Mouse (Mus musculus) stomach, embryonic 16.5 days (tissue): Measurements from ENCODE around the gene Patz1. TPM values are rescaled to one million over a fixed set of nuclear protein-coding genes. Genes with fewer than 3 reads are reported as not detected.

ENCODE experiments used
- ATAC-seq: fragments of 200-750 bp; cut with Nextera tagmentation; 2 replicates; pipeline ENCODE4 v1.8.0; 2017; ENCODE audit warnings: moderate number of reproducible peaks, moderate TSS enrichment; ENCODE audit not compliant: insufficient read depth, low FRiP score
- H3K27ac ChIP-seq: fragments of 300-500 bp; sonication (generic); 2 replicates; pipeline ENCODE4 v1.5.1; 2014; ENCODE audit warnings: low read length
- H3K27me3 ChIP-seq: fragments of 300-500 bp; sonication (generic); 2 replicates; pipeline ENCODE4 v1.6.1; 2014; ENCODE audit warnings: low read length, control low read depth, mixed read lengths; ENCODE audit not compliant: control insufficient read depth, insufficient read depth
- H3K36me3 ChIP-seq: fragments of 300-500 bp; sonication (generic); 2 replicates; pipeline ENCODE4 v1.6.1; 2014; ENCODE audit warnings: low read length; ENCODE audit not compliant: control insufficient read depth, insufficient read depth
- H3K4me1 ChIP-seq: fragments of 300-500 bp; sonication (generic); 2 replicates; pipeline ENCODE4 v1.6.1; 2014; ENCODE audit warnings: low read length, control low read depth, mixed read lengths; ENCODE audit not compliant: control insufficient read depth, insufficient read depth
- H3K4me2 ChIP-seq: fragments of 300-500 bp; sonication (generic); 2 replicates; pipeline ENCODE4 v1.6.1; 2014; ENCODE audit warnings: low read depth, low read length, mixed read lengths
- H3K4me3 ChIP-seq: fragments of 300-500 bp; sonication (generic); replicated peaks from 2 replicates; pipeline ENCODE4 v1.5.1; 2014; ENCODE audit warnings: mild to moderate bottlenecking, low read length
- H3K9ac ChIP-seq: fragments of 300-500 bp; sonication (generic); 2 replicates; pipeline ENCODE4 v1.6.1; 2014; ENCODE audit warnings: low read length
- H3K9me3 ChIP-seq: fragments of 300-500 bp; sonication (generic); replicated peaks from 2 replicates; pipeline ENCODE4 v1.6.1; 2016; ENCODE audit warnings: low read length, control low read depth; ENCODE audit not compliant: control insufficient read depth
- WGBS: fragments of 180-500 bp; shearing (Covaris S2); extraction: QIAGEN DNeasy Blood & Tissue Kit; methylation state at CpG from one replicate; pipeline ENCODE4 v1.1.7; 2014; 5-methylcytosine and 5-hydroxymethylcytosine counted together
- polyA plus RNA-seq: library from polyadenylated mRNA; unstranded; fragments of >200 nt; fragmentation: Nextera tagmentation; extraction: Ambion mirVana; gene quantifications from 2 replicates; pipeline ENCODE4 v1.2.1, GENCODE M21; 2015

Gene Patz1
- polyA plus RNA-seq, 1 experiment from 2014 or later = 26.1 TPM

DNA sequence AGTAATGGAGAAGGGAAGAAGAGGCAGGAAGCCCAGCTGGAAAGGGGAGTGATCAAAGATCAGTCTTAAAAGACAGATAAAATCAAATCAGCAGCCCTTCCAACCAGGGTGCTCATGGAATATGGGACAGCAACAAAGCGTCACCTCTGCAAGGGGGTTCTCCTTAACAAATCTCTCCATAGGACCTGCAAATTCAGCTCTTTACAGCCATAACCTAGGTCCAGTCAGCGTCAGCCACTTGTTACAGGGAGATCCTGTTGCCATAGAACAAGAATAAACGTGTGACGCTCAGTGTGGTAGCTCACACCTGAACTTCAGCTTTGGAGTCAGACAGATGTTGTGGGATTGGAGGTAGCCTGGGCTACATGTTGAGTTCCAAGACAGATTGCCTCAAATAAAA is 19.4 kb upstream of the Patz1 start:
- H3K4me3 ChIP-seq = no peak overlapping the region
- ATAC-seq = no peak
- 33% methylated on average over 4 of the region's 4 CpGs for WGBS
- H3K9me3 ChIP-seq = no peaks in the 10 kb centered on the region
- no peak overlapping the region for H3K4me2 ChIP-seq
- no peaks in the 10 kb centered on the region for H3K36me3 ChIP-seq
- H3K9ac ChIP-seq = no peak overlapping the region
- peaks cover 12% of the 10 kb centered on the region for H3K4me1 ChIP-seq
- no peaks in the 10 kb centered on the region for H3K27me3 ChIP-seq
- H3K27ac ChIP-seq = no peak overlapping the region

DNA sequence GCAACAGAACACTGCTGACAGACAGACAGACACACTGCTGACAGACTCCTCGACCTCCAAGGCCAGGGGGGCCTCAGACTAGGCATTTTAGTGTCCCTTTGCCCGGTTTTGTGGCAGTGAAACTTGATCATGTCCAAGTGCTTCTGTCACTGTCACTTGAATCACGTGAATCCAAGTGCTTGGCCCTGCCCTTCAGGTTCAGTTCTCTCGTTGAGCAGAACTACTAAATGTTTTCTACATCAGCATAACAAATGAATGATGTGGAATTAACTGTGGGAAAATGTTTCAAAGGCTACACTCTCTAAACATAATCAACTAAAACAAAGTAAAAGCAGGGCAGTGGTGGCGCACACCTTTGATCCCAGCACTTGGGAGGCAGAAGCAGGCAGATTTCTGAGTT is 10.3 kb upstream of the Patz1 start:
- WGBS = 53% methylated on average over 5 of the region's 5 CpGs
- Histone ChIP-seq H3K4me3 (no peak overlapping the region), H3K9ac (no peak overlapping the region), H3K36me3 (no peaks in the 10 kb centered on the region), H3K4me2 (no peak overlapping the region), H3K27ac (no peak overlapping the region), H3K9me3 (peaks cover 4% of the 10 kb centered on the region; the same call in 1 of the 2 replicates), H3K27me3 (no peaks in the 10 kb centered on the region), H3K4me1 (no peaks in the 10 kb centered on the region)
- ATAC-seq = no peak

GRCm38 (mm10) chr11:3279729-3280128 is 8.9 kb upstream of the Patz1 start:
- H3K36me3 ChIP-seq = no peaks in the 10 kb centered on the region
- peaks cover 4% of the 10 kb centered on the region; the same call in 1 of the 2 replicates for H3K9me3 ChIP-seq
- no peaks in the 10 kb centered on the region for H3K27me3 ChIP-seq
- WGBS = 78% methylated on average over 2 of the region's 2 CpGs
- no peak overlapping the region for H3K4me2 ChIP-seq
- H3K4me1 ChIP-seq = no peaks in the 10 kb centered on the region
- H3K4me3 ChIP-seq = no peak overlapping the region
- no peak overlapping the region for H3K27ac ChIP-seq
- ATAC-seq = no peak
- no peak overlapping the region for H3K9ac ChIP-seq

DNA sequence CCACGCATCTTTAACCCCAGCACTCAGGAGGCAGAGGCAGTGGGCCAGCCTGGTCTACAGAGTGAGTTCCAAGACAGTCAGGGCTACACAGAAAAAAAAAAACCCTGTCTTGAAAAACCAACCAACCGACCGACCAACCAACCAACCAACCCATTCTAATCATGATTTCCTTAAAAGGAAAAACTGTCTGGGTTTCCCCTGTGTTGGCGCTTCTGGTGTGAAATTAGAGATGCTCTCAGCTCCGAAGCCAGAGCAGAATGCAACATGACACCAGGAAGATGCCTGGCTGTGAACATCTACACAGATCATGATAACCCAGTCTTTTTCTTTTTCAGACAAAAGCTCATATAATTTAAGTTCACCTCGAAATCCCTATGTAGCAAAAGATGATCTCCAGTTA is 5.8 kb upstream of the Patz1 start:
- Histone ChIP-seq H3K4me2 (no peak overlapping the region), H3K9ac (no peak overlapping the region), H3K36me3 (no peaks in the 10 kb centered on the region), H3K27ac (no peak overlapping the region), H3K4me3 (no peak overlapping the region), H3K27me3 (no peaks in the 10 kb centered on the region), H3K9me3 (peaks cover 4% of the 10 kb centered on the region; the same call in 1 of the 2 replicates), H3K4me1 (peaks cover 5% of the 10 kb centered on the region; the same call in 1 of the 2 replicates)
- ATAC-seq = no peak
- 76% methylated on average over 6 of the region's 6 CpGs for WGBS

DNA sequence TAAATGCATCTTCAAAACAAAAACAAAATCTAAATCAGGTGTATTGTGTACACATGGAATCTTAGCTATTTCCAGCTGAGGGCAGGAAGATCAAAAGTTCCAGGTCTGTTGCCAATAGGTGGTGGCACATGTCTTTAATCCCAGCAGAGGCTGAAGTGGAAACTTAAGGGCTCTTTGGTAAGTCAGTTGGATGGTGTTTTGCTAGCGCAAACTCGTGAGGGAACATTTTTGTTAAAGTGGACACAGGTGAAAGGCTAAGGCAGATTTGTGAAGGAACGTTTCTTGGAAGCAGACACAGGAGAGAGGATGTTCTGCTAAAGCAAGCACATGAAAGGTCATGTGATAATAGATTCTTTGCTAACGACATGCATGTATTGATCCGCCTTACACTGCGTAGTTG is 5.0 kb upstream of the Patz1 start:
- WGBS = 89% methylated on average over 6 of the region's 6 CpGs

DNA sequence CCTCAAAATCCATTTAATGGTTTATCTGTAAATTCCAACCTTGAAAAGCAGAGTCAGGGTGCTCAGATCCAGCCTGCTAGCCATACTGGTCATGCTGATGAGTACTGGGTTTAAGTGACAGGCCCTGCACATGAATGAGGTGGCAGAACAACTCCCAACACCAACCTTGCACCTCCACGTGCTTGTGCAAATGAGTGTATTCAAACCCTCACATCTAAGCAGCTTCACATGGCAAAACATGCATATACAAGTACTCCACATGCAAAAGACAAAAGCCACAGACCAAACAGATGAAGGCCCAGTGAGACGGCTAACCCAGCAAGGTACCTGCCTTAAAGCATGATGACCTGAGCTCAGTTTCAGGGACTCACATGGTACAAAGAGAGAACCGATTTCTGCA is 2.7 kb upstream of the Patz1 start:
- WGBS = 79% methylated on average over 3 of the region's 3 CpGs

More for the DNA sequence above, 5.0 kb upstream of the Patz1 start:
- Histone ChIP-seq H3K4me3 (no peak overlapping the region), H3K27ac (no peak overlapping the region), H3K4me2 (no peak overlapping the region), H3K27me3 (no peaks in the 10 kb centered on the region), H3K36me3 (no peaks in the 10 kb centered on the region), H3K9me3 (peaks cover 4% of the 10 kb centered on the region; the same call in 1 of the 2 replicates), H3K9ac (no peak overlapping the region), H3K4me1 (peaks cover 12% of the 10 kb centered on the region)
- ATAC-seq = no peak

GRCm38 (mm10) chr11:3287131-3287530 is 1.5 kb upstream of the Patz1 start:
- H3K36me3 ChIP-seq = no peaks in the 10 kb centered on the region
- no peak overlapping the region for H3K4me3 ChIP-seq
- no peak overlapping the region for H3K9ac ChIP-seq
- 0 out of 2 replicates have a peak, but pooled peaks cover 4% of the 10 kb centered on the region for H3K9me3 ChIP-seq
- H3K27ac ChIP-seq = no peak overlapping the region
- no peaks in the 10 kb centered on the region for H3K27me3 ChIP-seq
- H3K4me1 ChIP-seq = peaks cover 14% of the 10 kb centered on the region
- no peak overlapping the region for H3K4me2 ChIP-seq
- ATAC-seq = no peak
- WGBS = 32% methylated on average over 6 of the region's 6 CpGs

More for the DNA sequence above, 2.7 kb upstream of the Patz1 start:
- no peak overlapping the region for H3K9ac ChIP-seq
- H3K9me3 ChIP-seq = peaks cover 4% of the 10 kb centered on the region; the same call in 1 of the 2 replicates
- H3K27me3 ChIP-seq = no peaks in the 10 kb centered on the region
- no peak overlapping the region for H3K27ac ChIP-seq
- no peak overlapping the region for H3K4me2 ChIP-seq
- no peak for ATAC-seq
- H3K4me1 ChIP-seq = peaks cover 13% of the 10 kb centered on the region
- H3K4me3 ChIP-seq = no peak overlapping the region
- no peaks in the 10 kb centered on the region for H3K36me3 ChIP-seq

DNA sequence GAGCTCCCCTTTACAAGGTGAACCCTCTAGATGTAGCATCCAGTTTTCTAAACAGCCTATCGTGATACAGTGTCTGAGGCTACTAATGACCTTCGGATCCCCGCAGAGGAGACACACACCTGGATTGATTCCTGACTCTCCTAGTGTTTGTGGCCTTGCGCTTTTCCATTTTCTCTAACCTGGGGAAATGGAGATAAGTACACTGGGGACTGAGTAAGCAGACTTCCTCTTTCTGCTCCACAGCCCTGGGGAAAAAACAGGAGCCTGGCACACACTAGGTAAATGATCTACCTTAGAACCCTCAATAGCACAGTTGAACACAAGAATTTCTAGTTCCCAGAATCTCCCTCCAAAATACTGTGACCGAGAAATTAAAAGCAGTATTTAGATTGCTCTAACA is 753 bp upstream of the Patz1 start:
- peak overlapping the region; percentile 99; the same call in 1 of the 2 replicates for H3K9ac ChIP-seq
- peak overlapping the region; percentile 97 for H3K4me2 ChIP-seq
- ATAC-seq = no peak
- peaks cover 20% of the 10 kb centered on the region for H3K4me1 ChIP-seq
- 0 out of 2 replicates have a peak, but pooled peaks cover under 1% of the 10 kb centered on the region for H3K9me3 ChIP-seq
- H3K36me3 ChIP-seq = no peaks in the 10 kb centered on the region
- peak overlapping the region; percentile 85 for H3K4me3 ChIP-seq
- H3K27ac ChIP-seq = peak overlapping the region; percentile 100; the same call in 1 of the 2 replicates
- H3K27me3 ChIP-seq = no peaks in the 10 kb centered on the region
- WGBS = 52% methylated on average over 5 of the region's 5 CpGs

GRCm38 (mm10) chr11:3289302-3289802 is 678 bp downstream of the Patz1 start:
- Histone ChIP-seq H3K4me3 (peak overlapping the region; percentile 85), H3K4me2 (peak overlapping the region; percentile 97), H3K27me3 (no peaks in the 10 kb centered on the region), H3K9ac (peak overlapping the region; percentile 99), H3K27ac (peak overlapping the region; percentile 100), H3K36me3 (0 out of 2 replicates have a peak, but pooled peaks cover 2% of the 10 kb centered on the region), H3K4me1 (peaks cover 35% of the 10 kb centered on the region), H3K9me3 (no peaks in the 10 kb centered on the region)
- ATAC-seq = peak; percentile 81
- WGBS = 0% methylated on average over 34 of the region's 40 CpGs
